Mouse (Mus musculus): ENCODE measurements around the gene Adamts10. TPM values are rescaled to one million over a fixed set of nuclear protein-coding genes. Genes with fewer than 3 reads are reported as not detected.

Adamts10 gene
- polyA plus RNA-seq, 1 experiment from 2014 or later: 61.5 TPM

Other genes starting within 250 kb of the Adamts10 start
- gene Zfp955b, start 234.7 kb upstream of the Adamts10 start, polyA plus RNA-seq (2015; fragmentation: Nextera tagmentation; extraction: Ambion mirVana): 10.9 and 11.9 TPM in 2 replicates
- 8.5 and 9.5 TPM in 2 replicates for gene Zfp81, start 165.3 kb upstream of the Adamts10 start, polyA plus RNA-seq (2015; fragmentation: Nextera tagmentation; extraction: Ambion mirVana)
- 12.1 and 12.6 TPM in 2 replicates for gene Zfp101, start 129.6 kb upstream of the Adamts10 start, polyA plus RNA-seq (2015; fragmentation: Nextera tagmentation; extraction: Ambion mirVana)
- not detected in 2 replicates for gene Actl9, start 91.3 kb upstream of the Adamts10 start, polyA plus RNA-seq (2015; fragmentation: Nextera tagmentation; extraction: Ambion mirVana)
- gene Myo1f, start 31.5 kb downstream of the Adamts10 start, polyA plus RNA-seq (2015; fragmentation: Nextera tagmentation; extraction: Ambion mirVana): 6.3 and 7.9 TPM in 2 replicates
- gene Zfp414, start 104.9 kb downstream of the Adamts10 start, polyA plus RNA-seq (2015; fragmentation: Nextera tagmentation; extraction: Ambion mirVana): 32.7 and 45.7 TPM in 2 replicates
- 1.0 and 1.1 TPM in 2 replicates for gene Pram1, start 113.9 kb downstream of the Adamts10 start, polyA plus RNA-seq (2015; fragmentation: Nextera tagmentation; extraction: Ambion mirVana)
- gene Hnrnpm, start 162.7 kb downstream of the Adamts10 start, polyA plus RNA-seq (2015; fragmentation: Nextera tagmentation; extraction: Ambion mirVana): 281 and 295 TPM in 2 replicates
- gene March2, start 194.5 kb downstream of the Adamts10 start, polyA plus RNA-seq (2015; fragmentation: Nextera tagmentation; extraction: Ambion mirVana): 56.0 and 58.8 TPM in 2 replicates
- 212 and 237 TPM in 2 replicates for gene Rab11b, start 236.3 kb downstream of the Adamts10 start, polyA plus RNA-seq (2015; fragmentation: Nextera tagmentation; extraction: Ambion mirVana)

Data from stomach, embryonic 16.5 days (tissue).